ENCODE assay signal across 24 mouse cellular contexts in the genomic region with DNA sequence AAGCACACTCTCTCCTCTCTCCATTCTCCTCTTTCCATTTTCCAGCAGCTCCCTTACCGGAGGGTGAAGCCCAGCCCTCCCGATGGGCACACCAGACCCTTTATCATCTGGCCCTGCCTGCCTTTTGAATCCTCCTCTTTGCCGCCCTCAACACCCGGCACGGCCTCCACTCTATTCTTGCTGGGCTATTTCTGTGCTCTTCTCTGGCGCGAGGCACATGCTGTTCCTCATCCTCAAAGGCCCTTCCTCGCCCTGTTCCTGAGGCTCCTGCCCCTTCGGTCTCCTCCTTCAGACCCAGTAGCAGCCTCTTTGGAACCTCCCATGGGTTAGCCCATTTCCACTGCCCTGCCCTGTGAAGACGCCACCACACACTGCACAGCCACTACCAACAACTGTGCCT.
DNase-seq lines count a peak whose midpoint lies in the region; ATAC-seq and TF ChIP-seq lines count a peak whose summit lies in the region.
"Had no signal": no experiment of that assay in that cellular context is flagged by ENCODE, and none has a peak within 500 bp of the region (broad histone marks: within the 10 kb centered on the region; RNA-seq: fewer than 3 reads in every experiment).

No protein-coding gene starts in this region.

- peak overlapping the region; percentile 12; the same call in 1 of the 2 replicates for H3K9ac ChIP-seq in heart, embryonic 11.5 days (ENCODE audit: low read depth, low read length)
- H3K9ac ChIP-seq in lung, embryonic 16.5 days (ENCODE audit: low read length) = peak overlapping the region; percentile 18
- H3K9ac ChIP-seq in heart, postnatal 0 days (replicated peaks; ENCODE audit: low read depth, low read length) = peak overlapping the region; percentile 15; the same call in 1 of the 2 replicates
- H3K9ac ChIP-seq: embryonic facial prominence, embryonic 12.5 days; hindbrain, embryonic 13.5 days; liver, embryonic 12.5 days; neural tube, embryonic 15.5 days had no signal

- no peaks in the 10 kb centered on the region for H3K9me3 ChIP-seq in heart, embryonic 11.5 days (replicated peaks; ENCODE audit: control insufficient read depth, low read length)
- H3K9me3 ChIP-seq in lung, embryonic 16.5 days (ENCODE audit: control insufficient read depth, low read length) = no peaks in the 10 kb centered on the region
- H3K9me3 ChIP-seq in heart, postnatal 0 days (replicated peaks; ENCODE audit: control insufficient read depth, low read length) = no peaks in the 10 kb centered on the region
- H3K9me3 ChIP-seq: embryonic facial prominence, embryonic 12.5 days; hindbrain, embryonic 13.5 days; liver, embryonic 12.5 days; megakaryocyte, embryonic 14.5 days; neural tube, embryonic 15.5 days had no signal

- peak overlapping the region; percentile 63 for H3K27ac ChIP-seq in heart, embryonic 11.5 days (ENCODE audit: low read depth, low read length)
- H3K27ac ChIP-seq in lung, embryonic 16.5 days (ENCODE audit: low read length) = peak overlapping the region; percentile 21
- H3K27ac ChIP-seq in heart, postnatal 0 days (ENCODE audit: low read depth) = peak overlapping the region; percentile 44
- H3K27ac ChIP-seq: embryonic facial prominence, embryonic 12.5 days; hindbrain, embryonic 13.5 days; left cerebral cortex, adult 2 months; liver, embryonic 12.5 days; neural tube, embryonic 15.5 days had no signal

- no peak for TF ChIP-seq EP300 in heart, postnatal 0 days (IDR thresholded peaks at IDR 0.05; ENCODE audit: low read depth)

- no peak for ATAC-seq in heart, embryonic 11.5 days (replicated peaks; ENCODE audit: insufficient number of reproducible peaks, low FRiP score, low TSS enrichment)
- no peak for ATAC-seq in lung, embryonic 16.5 days (ENCODE audit: low read depth)
- ATAC-seq in heart, postnatal 0 days (ENCODE audit: insufficient read depth, low read depth) = no peak
- ATAC-seq: forebrain, embryonic 14.5 days; liver, embryonic 12.5 days had no signal

- no peaks in the 10 kb centered on the region for H3K36me3 ChIP-seq in heart, embryonic 11.5 days (ENCODE audit: control insufficient read depth, insufficient read depth, low read length)
- H3K36me3 ChIP-seq in lung, embryonic 16.5 days (ENCODE audit: control insufficient read depth, insufficient read depth, low read length) = 0 out of 2 replicates have a peak, but pooled peaks cover 3% of the 10 kb centered on the region
- peaks cover 17% of the 10 kb centered on the region for H3K36me3 ChIP-seq in heart, postnatal 0 days (replicated peaks; ENCODE audit: control insufficient read depth, insufficient read depth, low read length)
- H3K36me3 ChIP-seq: hindbrain, embryonic 13.5 days; liver, embryonic 12.5 days; neural tube, embryonic 15.5 days had no signal

- no peak for TF ChIP-seq CTCF in heart, postnatal 0 days (IDR thresholded peaks at IDR 0.05; ENCODE audit: low read depth)

- peak overlapping the region; percentile 4; the same call in 1 of the 2 replicates for H3K4me3 ChIP-seq in heart, embryonic 11.5 days (ENCODE audit: low read depth, low read length)
- no peak overlapping the region for H3K4me3 ChIP-seq in lung, embryonic 16.5 days (ENCODE audit: low read length)
- H3K4me3 ChIP-seq in heart, postnatal 0 days (ENCODE audit: low read depth, low read length) = no peak overlapping the region
- H3K4me3 ChIP-seq: embryonic facial prominence, embryonic 12.5 days; erythroblast, embryonic 14.5 days; hindbrain, embryonic 13.5 days; left cerebral cortex, adult 2 months; liver, embryonic 12.5 days; megakaryocyte, embryonic 14.5 days; neural tube, embryonic 15.5 days had no signal

- intact Hi-C loops in heart, postnatal 14 days (cut with DNase I) = loop anchor here (2.0 to 5.0 kb wide), 2 partner anchors 15 to 37 kb away; no protein-coding TSS in a partner anchor

- no peaks in the 10 kb centered on the region for H3K27me3 ChIP-seq in heart, embryonic 11.5 days (ENCODE audit: control insufficient read depth, insufficient read depth, low read length)
- no peaks in the 10 kb centered on the region for H3K27me3 ChIP-seq in lung, embryonic 16.5 days (ENCODE audit: control insufficient read depth, insufficient read depth, low read depth, low read length)
- H3K27me3 ChIP-seq in heart, postnatal 0 days (ENCODE audit: control insufficient read depth, insufficient read depth, low read length) = no peaks in the 10 kb centered on the region
- H3K27me3 ChIP-seq: embryonic facial prominence, embryonic 12.5 days; hindbrain, embryonic 13.5 days; liver, embryonic 12.5 days; neural tube, embryonic 15.5 days had no signal

- peaks cover 88% of the 10 kb centered on the region for H3K4me1 ChIP-seq in heart, embryonic 11.5 days (ENCODE audit: control insufficient read depth, insufficient read depth, low read length)
- peaks cover 89% of the 10 kb centered on the region for H3K4me1 ChIP-seq in lung, embryonic 16.5 days (replicated peaks; ENCODE audit: control insufficient read depth, insufficient read depth, low read length)
- H3K4me1 ChIP-seq in heart, postnatal 0 days (ENCODE audit: control insufficient read depth, insufficient read depth) = peaks cover 98% of the 10 kb centered on the region

- no peak for DNase-seq in heart, postnatal 14 days
- no peak for DNase-seq in lung, postnatal 4 days
- DNase-seq in heart, postnatal 0 days (ENCODE audit: low spot score) = no peak
- no peak for DNase-seq in thymus, postnatal 4 days
- no peak for DNase-seq in urinary bladder, postnatal 10 days (ENCODE audit: low spot score)
- DNase-seq: adrenal gland, adult 8-10 months; cerebellum, adult 9-10 months; kidney, adult 9 months; kidney, postnatal 25 days; layer of hippocampus, adult 9-11 months; left cerebral cortex, postnatal 4 days; lung, adult 2 months; midbrain, embryonic 14.5 days; right cerebral cortex, postnatal 14 days had no signal

- peak overlapping the region; percentile 73 for H3K4me2 ChIP-seq in heart, embryonic 11.5 days
- peak overlapping the region; percentile 11; the same call in 1 of the 2 replicates for H3K4me2 ChIP-seq in lung, embryonic 16.5 days (ENCODE audit: low read depth, low read length)
- H3K4me2 ChIP-seq in heart, postnatal 0 days (ENCODE audit: low read depth, low read length) = peak overlapping the region; percentile 38
- H3K4me2 ChIP-seq: embryonic facial prominence, embryonic 12.5 days; hindbrain, embryonic 13.5 days; liver, embryonic 12.5 days; neural tube, embryonic 15.5 days had no signal

- 58% methylated on average over 10 of the region's 10 CpGs for WGBS in heart, embryonic 11.5 days (ENCODE audit: insufficient replicate concordance)
- 74% methylated on average over 10 of the region's 10 CpGs for WGBS in lung, embryonic 16.5 days
- WGBS in heart, postnatal 0 days = 34% methylated on average over 10 of the region's 10 CpGs

Comparison
In these comparisons a context has a peak if more than half of its experiments do, and no peak if none do; other contexts are left out.
1. H3K4me2 ChIP-seq: peak in every context shown above with its lines; median percentile 73 in heart, embryonic 11.5 days; 38 in heart, postnatal 0 days; 11 in lung, embryonic 16.5 days.